Comparison of ENCODE assay signal across 23 mouse cellular contexts in the genomic region with DNA sequence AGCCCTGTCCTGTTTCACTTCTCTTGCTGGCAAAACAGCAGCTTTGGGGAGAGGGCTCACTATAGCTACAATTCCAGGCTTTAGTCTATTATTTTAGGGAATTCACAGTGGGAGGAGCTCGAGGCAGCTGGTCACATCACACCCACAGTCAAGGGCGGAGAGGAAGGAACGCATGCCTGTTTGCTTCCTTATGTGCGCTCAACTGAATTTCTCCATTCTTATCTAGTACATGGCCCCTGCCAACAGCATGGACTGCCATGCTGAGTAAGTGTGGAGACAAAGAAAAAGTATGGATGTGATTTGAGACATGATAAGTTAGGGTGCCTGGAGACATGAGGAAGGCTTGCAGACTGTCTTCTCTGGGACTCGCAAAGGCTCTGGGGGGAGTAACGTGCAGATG. TPM values are rescaled to one million over a fixed set of nuclear protein-coding genes. Genes with fewer than 3 reads are reported as not detected.
DNase-seq lines count a peak whose midpoint lies in the region; ATAC-seq and TF ChIP-seq lines count a peak whose summit lies in the region.
"Had no signal": no experiment of that assay in that cellular context is flagged by ENCODE, and none has a peak within 500 bp of the region (broad histone marks: within the 10 kb centered on the region; RNA-seq: fewer than 3 reads in every experiment).

No protein-coding gene starts in this region.

- no peak overlapping the region for H3K4me2 ChIP-seq in lung, embryonic 15.5 days
- H3K4me2 ChIP-seq in lung, postnatal 0 days (replicated peaks; ENCODE audit: low read depth, low read length) = no peak overlapping the region
- H3K4me2 ChIP-seq: embryonic facial prominence, embryonic 12.5 days; forebrain, embryonic 12.5 days had no signal

- peaks cover 23% of the 10 kb centered on the region for H3K4me1 ChIP-seq in lung, embryonic 15.5 days
- no peaks in the 10 kb centered on the region for H3K4me1 ChIP-seq in lung, postnatal 0 days (ENCODE audit: insufficient read depth, low read depth, low read length)

- H3K27ac ChIP-seq in layer of hippocampus, adult 2 months = peak overlapping the region; percentile 46; the same call in 1 of the 2 replicates
- H3K27ac ChIP-seq in lung, embryonic 15.5 days = peak overlapping the region; percentile 58
- no peak overlapping the region for H3K27ac ChIP-seq in lung, postnatal 0 days (ENCODE audit: low read length)
- H3K27ac ChIP-seq: embryonic facial prominence, embryonic 10.5 days; embryonic facial prominence, embryonic 12.5 days; forebrain, embryonic 12.5 days had no signal

- H3K27me3 ChIP-seq in lung, embryonic 15.5 days = no peaks in the 10 kb centered on the region
- no peaks in the 10 kb centered on the region for H3K27me3 ChIP-seq in lung, postnatal 0 days (replicated peaks; ENCODE audit: insufficient read depth, low read length)
- H3K27me3 ChIP-seq: embryonic facial prominence, embryonic 12.5 days; forebrain, embryonic 12.5 days had no signal

- no peak overlapping the region for H3K9ac ChIP-seq in lung, embryonic 15.5 days
- no peak overlapping the region for H3K9ac ChIP-seq in lung, postnatal 0 days (replicated peaks; ENCODE audit: low read depth)
- H3K9ac ChIP-seq: embryonic facial prominence, embryonic 12.5 days; forebrain, embryonic 12.5 days; forebrain, postnatal 0 days had no signal

- WGBS in lung, embryonic 15.5 days = 29% methylated on average over 6 of the region's 6 CpGs
- 34% methylated on average over 6 of the region's 6 CpGs for WGBS in lung, postnatal 0 days

- no peak for TF ChIP-seq CTCF in layer of hippocampus, adult 2 months (conservative IDR thresholded peaks at IDR 0.05)
- no peak for TF ChIP-seq CTCF in lung, postnatal 0 days (IDR thresholded peaks at IDR 0.05)

- DNase-seq in layer of hippocampus, adult 2 months (ENCODE audit: low spot score in 2 of 2) = no peak
- DNase-seq in layer of hippocampus, adult 11-12 months (ENCODE audit: low spot score) = no peak
- DNase-seq in lung, postnatal 4 days = no peak
- DNase-seq in lung, postnatal 0 days (ENCODE audit: low spot score) = peak; percentile 61
- DNase-seq in lung, postnatal 36 days = no peak
- DNase-seq in brain, adult 2 months (ENCODE audit: low read depth, low spot score) = peak; percentile 32
- DNase-seq in left cerebral cortex, adult 11 months (ENCODE audit: low spot score) = no peak
- DNase-seq: adrenal gland, adult 2 months; adrenal gland, postnatal 10 days; adrenal gland, postnatal 25 days; cerebellum, adult 11-12 months; cerebellum, adult 2 months; cerebellum, adult 9-10 months; cerebellum, postnatal 10 days; cerebellum, postnatal 25 days; forebrain, postnatal 0 days had no signal

- H3K36me3 ChIP-seq in lung, embryonic 15.5 days = peaks cover 10% of the 10 kb centered on the region
- no peaks in the 10 kb centered on the region for H3K36me3 ChIP-seq in lung, postnatal 0 days (ENCODE audit: insufficient read depth, low read length)

- no peaks in the 10 kb centered on the region for H3K9me3 ChIP-seq in lung, embryonic 15.5 days
- no peaks in the 10 kb centered on the region for H3K9me3 ChIP-seq in lung, postnatal 0 days (ENCODE audit: low read length)
- H3K9me3 ChIP-seq: embryonic facial prominence, embryonic 10.5 days; embryonic facial prominence, embryonic 12.5 days; forebrain, embryonic 12.5 days had no signal

- ATAC-seq in lung, embryonic 15.5 days (ENCODE audit: borderline replicate concordance, extremely low read depth, low FRiP score, low TSS enrichment) = 0 out of 2 replicates have a peak, but pooled peaks have one; percentile 14
- peak; percentile 52 for ATAC-seq in lung, postnatal 0 days
- ATAC-seq: forebrain, embryonic 14.5 days; forebrain, postnatal 0 days had no signal

- H3K4me3 ChIP-seq in layer of hippocampus, adult 2 months = no peak overlapping the region
- H3K4me3 ChIP-seq in lung, embryonic 15.5 days = no peak overlapping the region
- H3K4me3 ChIP-seq in lung, postnatal 0 days (ENCODE audit: low read depth, low read length) = no peak overlapping the region
- H3K4me3 ChIP-seq: embryonic facial prominence, embryonic 10.5 days; embryonic facial prominence, embryonic 12.5 days; forebrain, embryonic 12.5 days had no signal

- TF ChIP-seq EP300 in lung, postnatal 0 days (IDR thresholded peaks at IDR 0.05) = no peak

RNA-seq across cellular contexts. Expression of a gene that starts 9.0 kb away (rescaled TPM):
- 10 to 100 TPM; 18.7 to 20.5 TPM for total RNA-seq in layer of hippocampus, adult 2 months (2021)
- polyA plus RNA-seq in lung, embryonic 15.5 days (2015; fragmentation: Nextera tagmentation; extraction: Ambion mirVana) = 38.8 and 42.5 TPM in 2 replicates
- 21.5 and 22.5 TPM in 2 replicates for polyA plus RNA-seq in lung, postnatal 0 days (2015; fragmentation: Nextera tagmentation; extraction: Ambion mirVana)

RNA-seq across cellular contexts. Expression of a gene that starts 11.1 kb away (rescaled TPM):
- 10 to 100 TPM in 1 of 2 experiments, 1 to 10 TPM in 1; 8.7 to 11.3 TPM for total RNA-seq in layer of hippocampus, adult 2 months (2021)
- 0.42 and 0.57 TPM in 2 replicates for polyA plus RNA-seq in lung, embryonic 15.5 days (2015; fragmentation: Nextera tagmentation; extraction: Ambion mirVana)
- polyA plus RNA-seq in lung, postnatal 0 days (2015; fragmentation: Nextera tagmentation; extraction: Ambion mirVana) = 0.65 and 0.90 TPM in 2 replicates
- total RNA-seq: MEL had no signal
- polyA plus RNA-seq: C2C12 had no signal

RNA-seq across cellular contexts. Expression of a gene that starts 19.4 kb away (rescaled TPM):
- total RNA-seq in layer of hippocampus, adult 2 months (2021) = under 1 TPM; 0.91 to 0.92 TPM
- polyA plus RNA-seq in lung, embryonic 15.5 days (2015; fragmentation: Nextera tagmentation; extraction: Ambion mirVana) = 12.3 and 12.5 TPM in 2 replicates
- 6.7 and 6.9 TPM in 2 replicates for polyA plus RNA-seq in lung, postnatal 0 days (2015; fragmentation: Nextera tagmentation; extraction: Ambion mirVana)
- total RNA-seq: MEL had no signal

Comparison
In these comparisons a context has a peak if more than half of its experiments do, and no peak if none do; other contexts are left out.
1. DNase-seq: peak in lung, postnatal 0 days (single experiment) and brain, adult 2 months (single experiment); none in layer of hippocampus, adult 2 months (0 of 2), layer of hippocampus, adult 11-12 months (single experiment), lung, postnatal 4 days (0 of 2), lung, postnatal 36 days (single experiment) and left cerebral cortex, adult 11 months (single experiment).